Mouse (Mus musculus) kidney, embryonic 14.5 days (tissue): ENCODE results near the gene Ier2. TPM values are rescaled to one million over a fixed set of nuclear protein-coding genes. Genes with fewer than 3 reads are reported as not detected.

Source experiments
- ATAC-seq: fragments of 200-750 bp; cut with Nextera tagmentation; 2 replicates; pipeline ENCODE4 v1.8.0; 2017; ENCODE audit warnings: moderate number of reproducible peaks, mild to moderate bottlenecking, moderate TSS enrichment, moderate library complexity; ENCODE audit not compliant: low FRiP score, low TSS enrichment
- H3K27ac ChIP-seq: fragments of 300-500 bp; sonication (generic); 2 replicates; pipeline ENCODE4 v1.5.1; 2014; ENCODE audit warnings: low read depth, mild to moderate bottlenecking, low read length, moderate library complexity, mixed read lengths
- H3K27me3 ChIP-seq: fragments of 300-500 bp; sonication (generic); 2 replicates; pipeline ENCODE4 v1.6.1; 2014; ENCODE audit warnings: mild to moderate bottlenecking, low read length; ENCODE audit not compliant: control insufficient read depth, insufficient read depth
- H3K36me3 ChIP-seq: fragments of 300-500 bp; sonication (generic); 2 replicates; pipeline ENCODE4 v1.6.1; 2014; ENCODE audit warnings: low read length, mixed read lengths; ENCODE audit not compliant: control insufficient read depth, insufficient read depth
- H3K4me1 ChIP-seq: fragments of 300-500 bp; sonication (generic); 2 replicates; pipeline ENCODE4 v1.6.1; 2014; ENCODE audit warnings: low read length, mixed read lengths; ENCODE audit not compliant: control insufficient read depth, insufficient read depth
- H3K4me2 ChIP-seq: fragments of 300-500 bp; sonication (generic); replicated peaks from 2 replicates; pipeline ENCODE4 v1.6.1; 2014; ENCODE audit warnings: low read depth, mild to moderate bottlenecking, low read length
- H3K4me3 ChIP-seq: fragments of 300-500 bp; sonication (generic); 2 replicates; pipeline ENCODE4 v1.5.1; 2014; ENCODE audit warnings: mild to moderate bottlenecking, low read length
- H3K9ac ChIP-seq: fragments of 300-500 bp; sonication (generic); 2 replicates; pipeline ENCODE4 v1.6.1; 2014; ENCODE audit warnings: low read depth, mild to moderate bottlenecking, low read length, moderate library complexity
- H3K9me3 ChIP-seq: fragments of 300-500 bp; sonication (generic); 2 replicates; pipeline ENCODE4 v1.6.1; 2016; ENCODE audit warnings: low read length; ENCODE audit not compliant: control insufficient read depth
- whole genome bisulfite sequencing: fragments of 180-500 bp; shearing (Covaris S2); extraction: QIAGEN DNeasy Blood & Tissue Kit; methylation state at CpG from one replicate; pipeline ENCODE4 v1.1.7; 2014; 5-methylcytosine and 5-hydroxymethylcytosine counted together
- polyA plus RNA-seq: library from polyadenylated mRNA; unstranded; fragments of >200 nt; fragmentation: Nextera tagmentation; extraction: Ambion mirVana; gene quantifications from 2 replicates; pipeline ENCODE4 v1.2.1, GENCODE M21; 2014

Ier2 gene
- polyA plus RNA-seq, 1 experiment from 2014 or later: 81.9 TPM

- H3K9ac ChIP-seq: no peak overlapping the region
- no peak overlapping the region for H3K4me2 ChIP-seq
- no peaks in the 10 kb centered on the region for H3K9me3 ChIP-seq
- H3K36me3 ChIP-seq: peaks cover 21% of the 10 kb centered on the region
- peaks cover 8% of the 10 kb centered on the region; the same call in 1 of the 2 replicates for H3K4me1 ChIP-seq
- whole genome bisulfite sequencing: 74% methylated on average over 1 of the region's 1 CpGs
- ATAC-seq: no peak
- no peak overlapping the region for H3K4me3 ChIP-seq
- H3K27me3 ChIP-seq: no peaks in the 10 kb centered on the region
- H3K27ac ChIP-seq: no peak overlapping the region
These were observed 5.4 kb upstream of the Ier2 start for GRCm38 (mm10) chr8:84668081-84668480.

- Histone ChIP-seq H3K4me2 (peak overlapping the region; percentile 83), H3K9ac (peak overlapping the region; percentile 76), H3K27ac (peak overlapping the region; percentile 76), H3K4me3 (peak overlapping the region; percentile 93), H3K36me3 (peaks cover 10% of the 10 kb centered on the region; the same call in 1 of the 2 replicates), H3K4me1 (peaks cover 11% of the 10 kb centered on the region; the same call in 1 of the 2 replicates), H3K9me3 (no peaks in the 10 kb centered on the region), H3K27me3 (no peaks in the 10 kb centered on the region)
- ATAC-seq: 0 out of 2 replicates have a peak, but pooled peaks have one; percentile 5
- 2% methylated on average over 14 of the region's 14 CpGs for WGBS
These were observed 2.8 kb upstream of the Ier2 start for GRCm38 (mm10) chr8:84665385-84665893.

- WGBS: under 1% methylated on average over 29 of the region's 29 CpGs
- peak overlapping the region; percentile 76 for H3K9ac ChIP-seq
- peak; percentile 21 for ATAC-seq
- H3K9me3 ChIP-seq: no peaks in the 10 kb centered on the region
- peak overlapping the region; percentile 76 for H3K27ac ChIP-seq
- H3K4me3 ChIP-seq: peak overlapping the region; percentile 93
- peaks cover 13% of the 10 kb centered on the region; the same call in 1 of the 2 replicates for H3K4me1 ChIP-seq
- no peaks in the 10 kb centered on the region for H3K27me3 ChIP-seq
- H3K36me3 ChIP-seq: peaks cover 6% of the 10 kb centered on the region; the same call in 1 of the 2 replicates
- H3K4me2 ChIP-seq: peak overlapping the region; percentile 83
These were observed 2.1 kb upstream of the Ier2 start for GRCm38 (mm10) chr8:84664566-84665384.

GRCm38 (mm10) chr8:84663483-84664327 lies 1.1 kb upstream of the Ier2 start:
- ATAC-seq: peak; percentile 84
- Histone ChIP-seq H3K4me3 (peak overlapping the region; percentile 93), H3K9me3 (no peaks in the 10 kb centered on the region), H3K4me1 (peaks cover 22% of the 10 kb centered on the region; the same call in 1 of the 2 replicates), H3K4me2 (peak overlapping the region; percentile 83), H3K36me3 (peaks cover 4% of the 10 kb centered on the region; the same call in 1 of the 2 replicates), H3K27me3 (no peaks in the 10 kb centered on the region), H3K27ac (peak overlapping the region; percentile 76), H3K9ac (peak overlapping the region; percentile 76; the same call in 1 of the 2 replicates)
- WGBS: 2% methylated on average over 43 of the region's 43 CpGs

- Histone ChIP-seq H3K27ac (peak overlapping the region; percentile 98), H3K4me3 (peak overlapping the region; percentile 93), H3K4me1 (peaks cover 29% of the 10 kb centered on the region; the same call in 1 of the 2 replicates), H3K4me2 (peak overlapping the region; percentile 83), H3K9ac (peak overlapping the region; percentile 94), H3K27me3 (no peaks in the 10 kb centered on the region), H3K9me3 (no peaks in the 10 kb centered on the region), H3K36me3 (no peaks in the 10 kb centered on the region)
- WGBS: under 1% methylated on average over 56 of the region's 61 CpGs
- 0 out of 2 replicates have a peak, but pooled peaks have one; percentile 1 for ATAC-seq
These were observed 586 bp downstream of the Ier2 start for GRCm38 (mm10) chr8:84661961-84662571.

- Histone ChIP-seq H3K9ac (peak overlapping the region; percentile 94), H3K27ac (peak overlapping the region; percentile 98), H3K4me1 (peaks cover 34% of the 10 kb centered on the region; the same call in 1 of the 2 replicates), H3K4me2 (peak overlapping the region; percentile 83), H3K27me3 (no peaks in the 10 kb centered on the region), H3K9me3 (no peaks in the 10 kb centered on the region), H3K36me3 (no peaks in the 10 kb centered on the region), H3K4me3 (peak overlapping the region; percentile 93)
- ATAC-seq: 0 out of 2 replicates have a peak, but pooled peaks have one; percentile 2
- WGBS: under 1% methylated on average over 24 of the region's 24 CpGs
These were observed 1.2 kb downstream of the Ier2 start for GRCm38 (mm10) chr8:84661458-84661871.

GRCm38 (mm10) chr8:84660819-84661457 lies 1.7 kb downstream of the Ier2 start:
- peaks cover 38% of the 10 kb centered on the region for H3K4me1 ChIP-seq
- no peaks in the 10 kb centered on the region for H3K36me3 ChIP-seq
- peak overlapping the region; percentile 83 for H3K4me2 ChIP-seq
- 0% methylated on average over 20 of the region's 20 CpGs for WGBS
- no peaks in the 10 kb centered on the region for H3K27me3 ChIP-seq
- H3K9me3 ChIP-seq: no peaks in the 10 kb centered on the region
- peak overlapping the region; percentile 98 for H3K27ac ChIP-seq
- H3K4me3 ChIP-seq: peak overlapping the region; percentile 93
- ATAC-seq: no peak
- H3K9ac ChIP-seq: peak overlapping the region; percentile 94
